Mouse (Mus musculus) midbrain, embryonic 16.5 days (tissue): Measurements from ENCODE around the gene Nup210l. TPM values are rescaled to one million over a fixed set of nuclear protein-coding genes. Genes with fewer than 3 reads are reported as not detected.

ENCODE experiments used
- ATAC-seq: fragments of 200-750 bp; cut with Nextera tagmentation; 2 replicates; pipeline ENCODE4 v1.8.0; 2017; ENCODE audit warnings: moderate TSS enrichment
- H3K27ac ChIP-seq: fragments of 300-500 bp; sonication (generic); 2 replicates; pipeline ENCODE4 v1.5.1; 2014; ENCODE audit warnings: mild to moderate bottlenecking, low read length, mixed read lengths
- H3K27me3 ChIP-seq: fragments of 300-500 bp; sonication (generic); 2 replicates; pipeline ENCODE4 v1.6.1; 2014; ENCODE audit warnings: low read depth, low read length, mixed read lengths; ENCODE audit not compliant: control insufficient read depth, insufficient read depth
- H3K36me3 ChIP-seq: fragments of 300-500 bp; sonication (generic); 2 replicates; pipeline ENCODE4 v1.6.1; 2014; ENCODE audit warnings: mild to moderate bottlenecking, low read length, moderate library complexity, mixed read lengths; ENCODE audit not compliant: control insufficient read depth, insufficient read depth
- H3K4me1 ChIP-seq: fragments of 300-500 bp; sonication (generic); 2 replicates; pipeline ENCODE4 v1.6.1; 2014; ENCODE audit warnings: mild to moderate bottlenecking, low read length, mixed read lengths; ENCODE audit not compliant: control insufficient read depth, insufficient read depth
- H3K4me2 ChIP-seq: fragments of 300-500 bp; sonication (generic); 2 replicates; pipeline ENCODE4 v1.6.1; 2014; ENCODE audit warnings: mild to moderate bottlenecking, low read length, mixed read lengths
- H3K4me3 ChIP-seq: fragments of 300-500 bp; sonication (generic); 2 replicates; pipeline ENCODE4 v1.5.1; 2014; ENCODE audit warnings: low read depth, mild to moderate bottlenecking, low read length, moderate library complexity, mixed read lengths
- H3K9ac ChIP-seq: fragments of 300-500 bp; sonication (generic); 2 replicates; pipeline ENCODE4 v1.6.1; 2014; ENCODE audit warnings: low read depth, low read length, mixed read lengths
- H3K9me3 ChIP-seq: fragments of 300-500 bp; sonication (generic); replicated peaks from 2 replicates; pipeline ENCODE4 v1.6.1; 2014; ENCODE audit warnings: mild to moderate bottlenecking, low read length, mixed read lengths; ENCODE audit not compliant: control insufficient read depth, poor library complexity, severe bottlenecking
- WGBS: fragments of 180-500 bp; shearing (Covaris S2); extraction: QIAGEN DNeasy Blood & Tissue Kit; methylation state at CpG from one replicate; pipeline ENCODE4 v1.1.7; 2014; 5-methylcytosine and 5-hydroxymethylcytosine counted together
- polyA plus RNA-seq: library from polyadenylated mRNA; unstranded; fragments of >200 nt; fragmentation: Nextera tagmentation; extraction: Ambion mirVana; gene quantifications from 2 replicates; pipeline ENCODE4 v1.2.1, GENCODE M21; 2015

Nup210l gene
- polyA plus RNA-seq, 1 experiment from 2014 or later = 0.16 TPM

GRCm38 (mm10) chr3:90241251-90241650 lies 137.3 kb downstream of the Nup210l start:
- H3K9me3 ChIP-seq = no peaks in the 10 kb centered on the region
- peaks cover 2% of the 10 kb centered on the region; the same call in 1 of the 2 replicates for H3K36me3 ChIP-seq
- 86% methylated on average over 2 of the region's 2 CpGs for WGBS
- H3K27me3 ChIP-seq = no peaks in the 10 kb centered on the region
- H3K9ac ChIP-seq = no peak overlapping the region
- H3K4me2 ChIP-seq = no peak overlapping the region
- peaks cover 7% of the 10 kb centered on the region; the same call in 1 of the 2 replicates for H3K4me1 ChIP-seq
- H3K4me3 ChIP-seq = no peak overlapping the region
- no peak overlapping the region for H3K27ac ChIP-seq
- ATAC-seq = no peak

GRCm38 (mm10) chr3:90241669-90242358 lies 137.9 kb downstream of the Nup210l start:
- 89% methylated on average over 10 of the region's 10 CpGs for WGBS
- Histone ChIP-seq H3K4me3 (no peak overlapping the region), H3K36me3 (no peaks in the 10 kb centered on the region), H3K9me3 (no peaks in the 10 kb centered on the region), H3K27me3 (no peaks in the 10 kb centered on the region), H3K9ac (no peak overlapping the region), H3K4me1 (peaks cover 7% of the 10 kb centered on the region; the same call in 1 of the 2 replicates), H3K27ac (no peak overlapping the region), H3K4me2 (no peak overlapping the region)
- ATAC-seq = no peak

- Histone ChIP-seq H3K4me3 (peak within 1 kb of the TSS; percentile 31), H3K9ac (peak within 1 kb of the TSS; percentile 47; the same call in 1 of the 2 replicates), H3K36me3 (no peaks in the 10 kb centered on the region), H3K4me1 (peaks cover 9% of the 10 kb centered on the region; the same call in 1 of the 2 replicates), H3K27me3 (no peaks in the 10 kb centered on the region), H3K9me3 (no peaks in the 10 kb centered on the region), H3K4me2 (peak within 1 kb of the TSS; percentile 65), H3K27ac (no peak within 1 kb of the TSS)
- ATAC-seq = peak; percentile 31; the same call in 1 of the 2 replicates
- 2% methylated on average over 19 of the region's 19 CpGs for WGBS
These were observed 139.2 kb downstream of the Nup210l start, which contains the start of gene Creb3l4 for GRCm38 (mm10) chr3:90242984-90243775. Gene Creb3l4, minus strand, starts transcription at chr3:90243512.

GRCm38 (mm10) chr3:90245406-90245805 lies 141.5 kb downstream of the Nup210l start:
- H3K9me3 ChIP-seq = no peaks in the 10 kb centered on the region
- H3K4me1 ChIP-seq = peaks cover 20% of the 10 kb centered on the region
- no peak overlapping the region for H3K9ac ChIP-seq
- H3K4me3 ChIP-seq = no peak overlapping the region
- no peak for ATAC-seq
- H3K27ac ChIP-seq = no peak overlapping the region
- 80% methylated on average over 2 of the region's 2 CpGs for WGBS
- no peaks in the 10 kb centered on the region for H3K27me3 ChIP-seq
- H3K36me3 ChIP-seq = no peaks in the 10 kb centered on the region
- H3K4me2 ChIP-seq = no peak overlapping the region

- peaks cover 19% of the 10 kb centered on the region for H3K4me1 ChIP-seq
- H3K27ac ChIP-seq = peak overlapping the region; percentile 82
- peak overlapping the region; percentile 61 for H3K9ac ChIP-seq
- WGBS = 0% methylated on average over 3 of the region's 3 CpGs
- peak overlapping the region; percentile 73 for H3K4me2 ChIP-seq
- no peaks in the 10 kb centered on the region for H3K27me3 ChIP-seq
- no peak for ATAC-seq
- H3K4me3 ChIP-seq = peak overlapping the region; percentile 72
- no peaks in the 10 kb centered on the region for H3K9me3 ChIP-seq
- H3K36me3 ChIP-seq = no peaks in the 10 kb centered on the region
These were observed 143.7 kb downstream of the Nup210l start for GRCm38 (mm10) chr3:90247630-90247959.

GRCm38 (mm10) chr3:90247960-90248745 lies 144.2 kb downstream of the Nup210l start, which contains the start of gene Slc39a1:
Gene Slc39a1, plus strand, starts transcription at chr3:90248172.
- peak within 1 kb of the TSS; percentile 72 for H3K4me3 ChIP-seq
- peak within 1 kb of the TSS; percentile 82 for H3K27ac ChIP-seq
- ATAC-seq = peak; percentile 95
- H3K9me3 ChIP-seq = no peaks in the 10 kb centered on the region
- peaks cover 15% of the 10 kb centered on the region for H3K4me1 ChIP-seq
- under 1% methylated on average over 36 of the region's 44 CpGs for WGBS
- no peaks in the 10 kb centered on the region for H3K36me3 ChIP-seq
- H3K4me2 ChIP-seq = peak within 1 kb of the TSS; percentile 73
- H3K27me3 ChIP-seq = no peaks in the 10 kb centered on the region
- peak within 1 kb of the TSS; percentile 86 for H3K9ac ChIP-seq

GRCm38 (mm10) chr3:90248746-90249100 lies 144.8 kb downstream of the Nup210l start:
- peak overlapping the region; percentile 82 for H3K27ac ChIP-seq
- no peaks in the 10 kb centered on the region for H3K27me3 ChIP-seq
- peak overlapping the region; percentile 72 for H3K4me3 ChIP-seq
- H3K4me2 ChIP-seq = peak overlapping the region; percentile 73
- no peaks in the 10 kb centered on the region for H3K9me3 ChIP-seq
- no peak for ATAC-seq
- H3K9ac ChIP-seq = peak overlapping the region; percentile 86
- WGBS = 8% methylated on average over 10 of the region's 10 CpGs
- no peaks in the 10 kb centered on the region for H3K36me3 ChIP-seq
- peaks cover 15% of the 10 kb centered on the region for H3K4me1 ChIP-seq

GRCm38 (mm10) chr3:90250791-90251190 lies 146.9 kb downstream of the Nup210l start:
- Histone ChIP-seq H3K4me2 (no peak overlapping the region), H3K27me3 (no peaks in the 10 kb centered on the region), H3K36me3 (no peaks in the 10 kb centered on the region), H3K27ac (no peak overlapping the region), H3K4me1 (peaks cover 25% of the 10 kb centered on the region), H3K4me3 (no peak overlapping the region), H3K9ac (no peak overlapping the region), H3K9me3 (no peaks in the 10 kb centered on the region)
- ATAC-seq = no peak
- WGBS = 87% methylated on average over 6 of the region's 6 CpGs
